Mouse (Mus musculus): ENCODE data around the gene Tll1. TPM values are rescaled to one million over a fixed set of nuclear protein-coding genes. Genes with fewer than 3 reads are reported as not detected.
A peak's percentile ranks its signal among the peaks of the same experiment; 100 is the strongest.
"Not testable (repeated sequence)": the region's sequence is repeated elsewhere in the genome, so short reads cannot be mapped to it uniquely, and the experiment has no call there.

Gene Tll1
- total and polyA plus RNA-seq, 3 experiments = 0.29 to 1.2 (median 0.66) TPM

DNA sequence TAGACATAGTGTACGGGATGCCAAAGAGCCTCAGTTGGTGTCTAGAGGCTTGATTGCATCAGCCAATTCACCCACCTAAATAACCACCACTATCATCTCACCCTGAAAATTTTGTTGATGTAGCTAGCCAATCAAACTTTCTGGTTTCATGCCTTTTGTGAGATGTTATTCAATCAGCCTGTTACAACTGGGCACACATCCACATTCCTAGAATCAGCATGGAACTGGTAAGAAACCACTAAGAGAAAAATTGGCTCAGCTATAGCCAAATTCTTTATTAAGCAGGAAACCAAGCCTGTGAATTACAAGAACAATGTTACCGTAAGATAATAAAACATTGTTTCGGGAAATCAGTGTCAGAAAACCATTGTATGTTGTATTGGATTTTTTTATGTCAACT lies 176.5 kb downstream of the Tll1 start:
- peaks cover 2% of the 10 kb centered on the region; the same call in 1 of the 2 replicates for H3K36me3 ChIP-seq (ENCODE audit: control insufficient read depth, insufficient read depth, low read length)
- no peak overlapping the region for H3K4me3 ChIP-seq
- H3K4me1 ChIP-seq (ENCODE audit: control insufficient read depth, insufficient read depth, low read length) = no peaks in the 10 kb centered on the region
- no peak overlapping the region for H3K9ac ChIP-seq (ENCODE audit: low read depth, low read length)
- no peak overlapping the region for H3K27ac ChIP-seq
- intact Hi-C loops (cut with DNase I) = no loop called here
- no peaks in the 10 kb centered on the region for H3K27me3 ChIP-seq (ENCODE audit: control insufficient read depth, insufficient read depth, low read length)
- DNase-seq = no peak
- WGBS = 56% methylated on average over 3 of the region's 3 CpGs
- no peak for TF ChIP-seq EP300 (IDR thresholded peaks at IDR 0.05; ENCODE audit: insufficient read depth, low read depth, low read length)
- TF ChIP-seq CTCF (IDR thresholded peaks at IDR 0.05) = no peak
- TF ChIP-seq POLR2A (IDR thresholded peaks at IDR 0.05; ENCODE audit: insufficient read depth, low read depth, low read length) = no peak
- H3K79me2 ChIP-seq (replicated peaks; ENCODE audit: control insufficient read depth, insufficient read depth, low read length) = no peaks in the 10 kb centered on the region

DNA sequence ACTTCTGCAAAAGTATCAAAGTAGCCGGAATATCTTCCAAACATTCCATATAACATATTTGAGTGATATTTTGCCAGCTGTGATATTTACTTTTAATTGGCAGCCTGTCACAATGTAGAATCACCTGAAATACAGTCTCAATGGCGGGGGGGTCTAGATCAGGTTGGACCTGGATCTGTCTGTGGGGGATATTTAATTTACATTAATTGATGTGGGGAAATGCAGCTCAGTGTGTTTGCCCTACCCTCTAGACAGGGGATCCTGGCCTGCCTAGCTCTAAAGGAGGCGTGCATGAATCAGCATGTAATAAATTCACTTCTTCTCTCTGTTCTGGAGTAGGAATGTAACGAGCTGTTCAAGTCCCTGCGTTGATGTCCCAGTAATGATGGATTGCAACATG lies 181.7 kb downstream of the Tll1 start:
- Histone ChIP-seq H3K27ac (no peak overlapping the region), H3K4me3 (no peak overlapping the region), H3K79me2 (replicated peaks; ENCODE audit: control insufficient read depth, insufficient read depth, low read length) (no peaks in the 10 kb centered on the region), H3K9ac (ENCODE audit: low read depth, low read length) (no peak overlapping the region), H3K4me1 (ENCODE audit: control insufficient read depth, insufficient read depth, low read length) (no peaks in the 10 kb centered on the region), H3K36me3 (ENCODE audit: control insufficient read depth, insufficient read depth, low read length) (no peaks in the 10 kb centered on the region), H3K27me3 (ENCODE audit: control insufficient read depth, insufficient read depth, low read length) (no peaks in the 10 kb centered on the region; the same call in 1 of the 2 replicates)
- WGBS = 81% methylated on average over 5 of the region's 5 CpGs
- intact Hi-C loops (cut with DNase I) = no loop called here
- TF ChIP-seq EP300 (IDR thresholded peaks at IDR 0.05; ENCODE audit: insufficient read depth, low read depth, low read length) (no peak), CTCF (IDR thresholded peaks at IDR 0.05) (no peak), POLR2A (IDR thresholded peaks at IDR 0.05; ENCODE audit: insufficient read depth, low read depth, low read length) (no peak)
- DNase-seq = no peak

DNA sequence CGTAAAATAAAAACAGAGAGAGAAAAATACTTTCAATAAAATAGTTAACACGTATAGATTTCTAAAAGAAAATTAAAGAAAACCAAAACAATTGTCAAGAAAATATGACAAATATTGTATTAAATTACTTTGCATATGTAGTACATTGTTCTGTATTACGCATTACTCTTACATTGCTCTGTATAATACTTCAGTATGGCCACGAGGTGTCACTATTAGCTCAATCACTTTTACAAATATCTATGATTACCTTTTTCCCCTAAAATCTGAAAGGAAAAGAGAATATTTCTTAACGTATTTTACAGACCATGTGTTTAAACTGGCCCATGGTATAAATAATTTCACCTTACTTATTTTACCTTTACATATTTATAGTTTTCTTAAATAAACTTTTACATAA lies 182.5 kb downstream of the Tll1 start:
- 28% methylated on average over 5 of the region's 5 CpGs for WGBS
- Histone ChIP-seq H3K27ac (no peak overlapping the region), H3K9ac (ENCODE audit: low read depth, low read length) (no peak overlapping the region), H3K4me3 (no peak overlapping the region), H3K27me3 (ENCODE audit: control insufficient read depth, insufficient read depth, low read length) (no peaks in the 10 kb centered on the region; the same call in 1 of the 2 replicates), H3K79me2 (replicated peaks; ENCODE audit: control insufficient read depth, insufficient read depth, low read length) (no peaks in the 10 kb centered on the region), H3K4me1 (ENCODE audit: control insufficient read depth, insufficient read depth, low read length) (no peaks in the 10 kb centered on the region), H3K36me3 (ENCODE audit: control insufficient read depth, insufficient read depth, low read length) (no peaks in the 10 kb centered on the region)
- intact Hi-C loops (cut with DNase I) = loop anchor here (1.0 kb wide), 1 partner anchor 525 kb away; no protein-coding TSS in a partner anchor
- DNase-seq = no peak
- TF ChIP-seq EP300 (IDR thresholded peaks at IDR 0.05; ENCODE audit: insufficient read depth, low read depth, low read length) (no peak), CTCF (IDR thresholded peaks at IDR 0.05) (peak; percentile 82), POLR2A (IDR thresholded peaks at IDR 0.05; ENCODE audit: insufficient read depth, low read depth, low read length) (no peak)

DNA sequence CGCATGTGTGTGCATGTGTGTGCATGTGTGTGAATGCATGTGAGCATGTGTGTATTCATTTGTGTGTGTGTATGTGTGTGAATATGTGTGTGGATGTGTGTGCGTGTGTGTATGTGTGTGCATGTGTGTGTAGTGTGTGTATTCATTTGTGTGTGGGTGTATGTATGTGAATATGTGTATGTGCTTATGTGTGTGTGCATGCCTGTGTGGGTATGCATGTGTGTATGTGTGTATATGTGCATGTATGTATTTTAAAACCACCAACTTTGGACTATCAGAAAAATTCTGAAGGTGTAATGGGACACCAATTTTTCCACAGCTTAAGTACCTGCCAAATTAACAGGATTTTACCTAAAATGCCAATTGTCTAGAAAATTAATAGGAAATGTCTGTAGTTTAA lies 183.0 kb downstream of the Tll1 start:
- Histone ChIP-seq H3K79me2 (replicated peaks; ENCODE audit: control insufficient read depth, insufficient read depth, low read length) (no peaks in the 10 kb centered on the region), H3K36me3 (ENCODE audit: control insufficient read depth, insufficient read depth, low read length) (no peaks in the 10 kb centered on the region), H3K27ac (no peak overlapping the region), H3K4me1 (ENCODE audit: control insufficient read depth, insufficient read depth, low read length) (no peaks in the 10 kb centered on the region), H3K4me3 (no peak overlapping the region), H3K9ac (ENCODE audit: low read depth, low read length) (no peak overlapping the region), H3K27me3 (ENCODE audit: control insufficient read depth, insufficient read depth, low read length) (no peaks in the 10 kb centered on the region; the same call in 1 of the 2 replicates)
- no peak for DNase-seq
- 84% methylated on average over 2 of the region's 2 CpGs for WGBS
- intact Hi-C loops (cut with DNase I) = loop anchor here (1.0 kb wide), 1 partner anchor 525 kb away; no protein-coding TSS in a partner anchor
- TF ChIP-seq POLR2A (IDR thresholded peaks at IDR 0.05; ENCODE audit: insufficient read depth, low read depth, low read length) = no peak
- no peak for TF ChIP-seq CTCF (IDR thresholded peaks at IDR 0.05)
- TF ChIP-seq EP300 (IDR thresholded peaks at IDR 0.05; ENCODE audit: insufficient read depth, low read depth, low read length) = no peak

DNA sequence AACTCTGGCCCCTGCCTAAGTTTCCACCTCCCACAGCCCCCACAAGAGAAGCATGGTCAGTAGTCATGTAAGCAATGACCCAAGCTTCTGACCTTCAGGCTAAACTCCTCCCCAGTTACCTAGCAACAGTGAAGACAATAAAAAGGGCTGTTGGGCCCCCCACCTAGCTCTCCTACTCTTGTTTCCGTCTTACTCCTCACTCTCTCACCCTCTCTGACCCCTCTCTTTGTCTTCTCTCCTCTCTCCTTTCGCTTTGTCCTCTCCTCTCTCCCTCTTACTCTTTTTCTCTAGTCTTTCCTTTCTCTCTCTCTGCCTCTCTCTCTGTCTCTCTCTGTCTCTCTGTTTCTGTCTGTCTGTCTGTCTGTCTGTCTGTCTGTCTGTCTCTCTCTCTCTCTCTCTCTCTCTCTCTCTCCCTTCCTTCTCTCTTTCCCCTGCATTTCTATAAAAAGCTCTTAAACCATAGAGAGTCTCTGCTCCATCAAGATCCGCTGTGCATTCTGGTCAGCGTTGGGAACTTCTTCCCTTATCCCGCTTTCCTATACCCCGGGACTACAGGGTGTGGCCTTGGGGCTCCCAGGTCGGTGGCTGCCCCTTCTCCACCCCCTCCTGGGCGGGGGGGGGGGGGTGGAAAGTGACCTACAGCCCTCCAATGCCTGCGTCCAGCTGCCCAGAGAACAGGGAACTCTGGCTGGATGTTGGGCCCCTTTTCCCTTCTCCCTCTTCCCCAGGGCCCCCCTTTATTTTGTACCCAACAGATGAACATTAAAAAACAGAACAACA lies 235.3 kb downstream of the Tll1 start:
- 48% methylated on average over 9 of the region's 9 CpGs for WGBS
- H3K27me3 ChIP-seq (ENCODE audit: control insufficient read depth, insufficient read depth, low read length); DNase-seq; H3K36me3 ChIP-seq (ENCODE audit: control insufficient read depth, insufficient read depth, low read length); H3K4me1 ChIP-seq (ENCODE audit: control insufficient read depth, insufficient read depth, low read length); H3K9ac ChIP-seq (ENCODE audit: low read depth, low read length); H3K4me3 ChIP-seq; intact Hi-C loops (cut with DNase I); H3K79me2 ChIP-seq (replicated peaks; ENCODE audit: control insufficient read depth, insufficient read depth, low read length); H3K27ac ChIP-seq: not testable (repeated sequence)
